ENCODE assay signal across 18 mouse cellular contexts in genomic region chr2:170733671-170734070, GRCm38 (mm10). TPM values are rescaled to one million over a fixed set of nuclear protein-coding genes. Genes with fewer than 3 reads are reported as not detected.
DNase-seq lines count a peak whose midpoint lies in the region; ATAC-seq and TF ChIP-seq lines count a peak whose summit lies in the region.
"Had no signal": no experiment of that assay in that cellular context is flagged by ENCODE, and none has a peak within 500 bp of the region (broad histone marks: within the 10 kb centered on the region; RNA-seq: fewer than 3 reads in every experiment).

No protein-coding gene starts in this region.

- H3K4me3 ChIP-seq in left cerebral cortex, adult 2 months = peak overlapping the region; percentile 77
- peak overlapping the region; percentile 47 for H3K4me3 ChIP-seq in forebrain, postnatal 0 days (ENCODE audit: low read depth, low read length)
- H3K4me3 ChIP-seq in midbrain, embryonic 11.5 days (ENCODE audit: low read depth, low read length) = no peak overlapping the region
- H3K4me3 ChIP-seq in neural tube, embryonic 14.5 days (ENCODE audit: low read depth, low read length) = peak overlapping the region; percentile 56
- no peak overlapping the region for H3K4me3 ChIP-seq in liver, embryonic 11.5 days (ENCODE audit: low read depth, low read length)
- H3K4me3 ChIP-seq: megakaryocyte, embryonic 14.5 days had no signal

- no peak for ATAC-seq in forebrain, postnatal 0 days
- peak; percentile 34; the same call in 1 of the 2 replicates for ATAC-seq in midbrain, embryonic 11.5 days (ENCODE audit: low FRiP score)
- ATAC-seq in neural tube, embryonic 14.5 days (ENCODE audit: low read depth) = no peak
- ATAC-seq in liver, embryonic 11.5 days (replicated peaks; ENCODE audit: low FRiP score) = no peak
- ATAC-seq: activated CD4-positive, CD25-positive, alpha-beta regulatory T cell, adult 4 months; inflammation-experienced regulatory T-cells, adult 6 months; Patski had no signal

- intact Hi-C loops in left cerebral cortex, adult 2 months (cut with DNase I) = loop anchor here (5.0 kb wide), 2 partner anchors 86 to 196 kb away; no protein-coding TSS in a partner anchor
- intact Hi-C loops in left cerebral cortex, postnatal 4 days (cut with DNase I) = loop anchor here (10.0 kb wide), 1 partner anchor 121 kb away; no protein-coding TSS in a partner anchor

- H3K4me1 ChIP-seq in forebrain, postnatal 0 days (ENCODE audit: insufficient read depth) = no peaks in the 10 kb centered on the region
- no peaks in the 10 kb centered on the region for H3K4me1 ChIP-seq in midbrain, embryonic 11.5 days (ENCODE audit: control insufficient read depth, insufficient read depth, low read length)
- peaks cover 16% of the 10 kb centered on the region; the same call in 1 of the 2 replicates for H3K4me1 ChIP-seq in neural tube, embryonic 14.5 days (ENCODE audit: control insufficient read depth, insufficient read depth, low read length)
- H3K4me1 ChIP-seq in liver, embryonic 11.5 days (replicated peaks; ENCODE audit: control insufficient read depth, insufficient read depth, low read length) = no peaks in the 10 kb centered on the region; the same call in 1 of the 2 replicates
- H3K4me1 ChIP-seq: megakaryocyte, embryonic 14.5 days had no signal

- WGBS in forebrain, postnatal 0 days = 59% methylated on average over 1 of the region's 1 CpGs
- 64% methylated on average over 1 of the region's 1 CpGs for WGBS in midbrain, embryonic 11.5 days
- 80% methylated on average over 1 of the region's 1 CpGs for WGBS in neural tube, embryonic 14.5 days
- WGBS in liver, embryonic 11.5 days = 76% methylated on average over 1 of the region's 1 CpGs

- peak overlapping the region; percentile 74 for H3K4me2 ChIP-seq in forebrain, postnatal 0 days (ENCODE audit: low read depth)
- H3K4me2 ChIP-seq in midbrain, embryonic 11.5 days = peak overlapping the region; percentile 2; the same call in 1 of the 2 replicates
- H3K4me2 ChIP-seq in neural tube, embryonic 14.5 days (ENCODE audit: low read depth, low read length) = peak overlapping the region; percentile 84; the same call in 1 of the 2 replicates
- H3K4me2 ChIP-seq in liver, embryonic 11.5 days = no peak overlapping the region

- TF ChIP-seq CTCF in left cerebral cortex, adult 2 months (IDR thresholded peaks at IDR 0.05) = no peak
- no peak for TF ChIP-seq CTCF in forebrain, postnatal 0 days (IDR thresholded peaks at IDR 0.05; ENCODE audit: low read depth)

- no peaks in the 10 kb centered on the region for H3K27me3 ChIP-seq in forebrain, postnatal 0 days (ENCODE audit: insufficient read depth, low read length)
- peaks cover 10% of the 10 kb centered on the region for H3K27me3 ChIP-seq in midbrain, embryonic 11.5 days (ENCODE audit: control insufficient read depth, insufficient read depth, low read length)
- H3K27me3 ChIP-seq in neural tube, embryonic 14.5 days (ENCODE audit: control insufficient read depth, insufficient read depth, low read length) = no peaks in the 10 kb centered on the region
- H3K27me3 ChIP-seq in liver, embryonic 11.5 days (replicated peaks; ENCODE audit: control insufficient read depth, insufficient read depth, low read length) = peaks cover 21% of the 10 kb centered on the region
- H3K27me3 ChIP-seq: Patski had no signal

- no peak for DNase-seq in left cerebral cortex, adult 2 months (ENCODE audit: extremely low spot score in 1 of 2, low spot score in 2 of 2)
- no peak for DNase-seq in left cerebral cortex, postnatal 4 days
- DNase-seq in forebrain, postnatal 0 days = no peak
- peak; percentile 87 for DNase-seq in midbrain, embryonic 11.5 days (ENCODE audit: low spot score, missing footprints)
- DNase-seq in liver, embryonic 11.5 days (ENCODE audit: low spot score) = no peak
- no peak for DNase-seq in frontal cortex, postnatal 14 days (ENCODE audit: low spot score in 2 of 2)
- DNase-seq: adrenal gland, postnatal 36 days; cerebellum, adult 9-11 months; embryo, embryonic 11 days; gastrocnemius, postnatal 14 days; heart, postnatal 10 days; thymus, postnatal 36 days had no signal

- no peak overlapping the region for H3K27ac ChIP-seq in left cerebral cortex, adult 2 months
- H3K27ac ChIP-seq in forebrain, postnatal 0 days (ENCODE audit: low read depth, low read length) = no peak overlapping the region
- no peak overlapping the region for H3K27ac ChIP-seq in midbrain, embryonic 11.5 days (ENCODE audit: low read depth, low read length)
- H3K27ac ChIP-seq in neural tube, embryonic 14.5 days (ENCODE audit: low read depth, low read length) = no peak overlapping the region
- H3K27ac ChIP-seq in liver, embryonic 11.5 days (ENCODE audit: low read depth, low read length) = no peak overlapping the region
- H3K27ac ChIP-seq: liver, embryonic 14.5 days had no signal

- no peak overlapping the region for H3K9ac ChIP-seq in forebrain, postnatal 0 days
- H3K9ac ChIP-seq in midbrain, embryonic 11.5 days (ENCODE audit: low read length) = no peak overlapping the region
- H3K9ac ChIP-seq in neural tube, embryonic 14.5 days (replicated peaks; ENCODE audit: low read depth, low read length) = no peak overlapping the region
- no peak overlapping the region for H3K9ac ChIP-seq in liver, embryonic 11.5 days (ENCODE audit: low read depth, low read length)
- H3K9ac ChIP-seq: liver, embryonic 14.5 days had no signal

- H3K36me3 ChIP-seq in forebrain, postnatal 0 days (ENCODE audit: insufficient read depth) = no peaks in the 10 kb centered on the region
- no peaks in the 10 kb centered on the region for H3K36me3 ChIP-seq in midbrain, embryonic 11.5 days (ENCODE audit: control insufficient read depth, insufficient read depth, low read length)
- no peaks in the 10 kb centered on the region for H3K36me3 ChIP-seq in neural tube, embryonic 14.5 days (ENCODE audit: control insufficient read depth, insufficient read depth, low read length)
- no peaks in the 10 kb centered on the region for H3K36me3 ChIP-seq in liver, embryonic 11.5 days (ENCODE audit: control insufficient read depth, insufficient read depth, low read length)

- no peaks in the 10 kb centered on the region for H3K9me3 ChIP-seq in forebrain, postnatal 0 days (ENCODE audit: low read length)
- no peaks in the 10 kb centered on the region for H3K9me3 ChIP-seq in midbrain, embryonic 11.5 days (ENCODE audit: control insufficient read depth, low read length)
- no peaks in the 10 kb centered on the region for H3K9me3 ChIP-seq in neural tube, embryonic 14.5 days (ENCODE audit: control insufficient read depth, low read length)
- H3K9me3 ChIP-seq in liver, embryonic 11.5 days (ENCODE audit: control insufficient read depth, low read length) = no peaks in the 10 kb centered on the region

RNA-seq across cellular contexts. Expression of gene Dok5, which starts 2.1 kb away (rescaled TPM):
- total RNA-seq in left cerebral cortex, adult 2 months (2021) = 10 to 100 TPM; 30.8 to 32.8 TPM
- total RNA-seq in left cerebral cortex, postnatal 4 days (2021) = 100 to 1,000 TPM; 100 to 127 TPM
- 50.2 and 93.9 TPM in 2 replicates for total RNA-seq in forebrain, postnatal 0 days (2014; rRNA removed)
- polyA plus RNA-seq in forebrain, postnatal 0 days (2015; fragmentation: Nextera tagmentation; extraction: Ambion mirVana) = 79.9 and 128 TPM in 2 replicates
- polyA plus RNA-seq in midbrain, embryonic 11.5 days (2014; fragmentation: Nextera tagmentation; extraction: Ambion mirVana) = 19.5 and 21.2 TPM in 2 replicates
- 73.7 and 74.4 TPM in 2 replicates for polyA plus RNA-seq in neural tube, embryonic 14.5 days (2014; fragmentation: Nextera tagmentation; extraction: Ambion mirVana)
- 1.9 TPM in 2 replicates for polyA plus RNA-seq in liver, embryonic 11.5 days (2014; fragmentation: Nextera tagmentation; extraction: Ambion mirVana)
- polyA plus RNA-seq: activated CD4-positive, CD25-positive, alpha-beta regulatory T cell, adult 4 months; inflammation-experienced regulatory T-cells, adult 6 months; Patski had no signal

Comparison
In these comparisons a context has a peak if more than half of its experiments do, and no peak if none do; other contexts are left out.
1. H3K4me3 ChIP-seq: peak in left cerebral cortex, adult 2 months (single experiment), forebrain, postnatal 0 days (single experiment) and neural tube, embryonic 14.5 days (single experiment); none in midbrain, embryonic 11.5 days (single experiment) and liver, embryonic 11.5 days (single experiment).